Mouse (Mus musculus) large intestine, adult 2 months (tissue): ENCODE results near the gene Olfr1381. TPM values are rescaled to one million over a fixed set of nuclear protein-coding genes. Genes with fewer than 3 reads are reported as not detected.
"Not testable (repeated sequence)": the region's sequence is repeated elsewhere in the genome, so short reads cannot be mapped to it uniquely, and the experiment has no call there.

Experiments used
- DNase-seq: peaks from one replicate; pipeline ENCODE4 v3.0.0-alpha.2; 2012; ENCODE audit warnings: low read depth, low spot score
- WGBS: fragments of 180-500 bp; shearing (Covaris S2); methylation state at CpG from one replicate; pipeline ENCODE4 v1.1.7; 2018; 5-methylcytosine and 5-hydroxymethylcytosine counted together
- polyA plus RNA-seq: library from polyadenylated mRNA; depleted of rRNA; stranded (reverse); fragments of >200 nt; gene quantifications from 2 replicates; pipeline ENCODE4 v1.2.3, GENCODE M21; 2012; rRNA removed

Gene Olfr1381
- polyA plus RNA-seq: not detected in 2 replicates

DNA sequence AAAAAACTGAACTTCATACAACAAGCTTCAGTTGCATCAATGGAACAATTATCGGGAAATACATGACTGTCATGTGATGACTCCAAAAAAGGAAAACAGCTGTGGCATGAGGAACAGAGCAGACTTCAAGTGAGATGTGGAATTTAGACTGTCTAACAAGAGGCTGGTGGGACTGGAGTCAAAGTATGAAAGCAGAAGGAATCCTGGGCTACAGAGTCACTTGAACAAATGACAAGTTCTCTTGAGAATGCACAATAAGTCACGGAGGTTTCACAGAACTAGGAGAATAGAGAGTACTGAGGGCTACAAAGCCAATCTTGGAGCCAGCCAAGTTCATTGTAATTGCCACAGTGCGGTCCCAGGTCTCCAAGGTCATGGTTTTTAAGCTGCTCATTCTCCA lies at the start of gene Olfr1381:
Gene Olfr1381 (plus strand): TSS at position 301 of the 400 bp plus-strand sequence.
- 75% methylated on average over 3 of the region's 3 CpGs for WGBS
- not testable (repeated sequence) for DNase-seq

DNA sequence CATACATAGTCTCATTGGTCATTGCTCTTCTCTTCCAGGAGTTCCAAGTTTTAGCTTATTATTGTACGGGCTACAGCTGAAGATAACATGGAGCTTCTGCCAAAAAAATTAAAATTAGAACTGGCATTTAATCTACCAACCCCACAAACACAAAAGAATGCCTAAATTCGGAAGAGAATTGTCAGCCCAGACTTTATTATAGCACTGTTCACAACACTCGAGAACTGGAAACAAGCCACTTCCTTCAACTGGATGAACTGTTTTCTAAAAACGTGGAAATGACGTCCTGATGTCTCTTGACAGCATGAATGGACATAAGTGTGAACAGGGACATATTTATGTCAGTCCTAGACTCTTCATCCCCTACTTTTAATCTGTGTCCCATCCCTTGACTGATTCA lies 25.2 kb upstream of the Olfr1381 start:
- DNase-seq: no peak
- 64% methylated on average over 5 of the region's 5 CpGs for WGBS

DNA sequence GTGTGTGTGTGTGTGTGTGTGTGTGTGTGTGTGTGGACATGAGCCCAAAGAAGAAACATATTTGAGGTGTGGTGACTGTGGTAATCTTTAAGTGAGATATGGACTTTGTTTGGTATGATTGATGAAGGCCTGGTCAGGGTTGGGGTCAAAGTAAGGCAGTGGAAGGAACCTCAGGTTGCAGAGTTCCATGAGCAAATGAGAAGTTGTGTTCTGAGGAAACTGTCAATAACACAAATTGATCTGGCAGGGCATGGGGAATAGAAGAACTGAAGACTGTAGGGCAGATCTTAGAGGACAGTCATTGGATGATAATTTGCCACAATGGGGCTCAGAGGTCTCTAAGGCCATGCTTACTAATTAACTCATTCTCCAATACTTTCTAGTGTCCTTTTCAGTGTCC lies 23.9 kb upstream of the Olfr1381 start, which contains the start of gene Olfr1383:
Gene Olfr1383 (plus strand): TSS at position 301 of the 400 bp plus-strand sequence.
- DNase-seq: no peak

DNA sequence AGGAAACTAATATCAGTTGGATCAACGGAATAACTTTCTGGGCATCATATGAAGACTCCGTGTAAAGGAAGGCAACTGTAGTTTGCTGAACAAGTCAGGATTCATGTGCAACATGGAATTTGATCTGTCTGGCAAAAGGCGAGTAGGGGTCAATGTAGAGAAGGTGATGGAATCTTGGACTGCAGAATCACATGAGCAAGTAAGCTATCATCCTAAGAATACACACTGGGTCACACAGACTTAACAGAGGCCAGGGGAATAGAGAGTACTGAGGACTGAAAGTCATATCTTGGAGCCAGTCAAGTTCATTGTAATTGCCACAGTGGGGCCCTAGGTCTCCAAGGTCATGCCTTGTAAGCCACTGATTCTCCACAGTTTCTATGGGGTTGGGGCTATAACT lies 15.3 kb upstream of the Olfr1381 start, which contains the start of gene Olfr1382:
Gene Olfr1382 (plus strand): TSS at position 301 of the 400 bp plus-strand sequence.
- DNase-seq: no peak
- WGBS: 78% methylated on average over 3 of the region's 3 CpGs

DNA sequence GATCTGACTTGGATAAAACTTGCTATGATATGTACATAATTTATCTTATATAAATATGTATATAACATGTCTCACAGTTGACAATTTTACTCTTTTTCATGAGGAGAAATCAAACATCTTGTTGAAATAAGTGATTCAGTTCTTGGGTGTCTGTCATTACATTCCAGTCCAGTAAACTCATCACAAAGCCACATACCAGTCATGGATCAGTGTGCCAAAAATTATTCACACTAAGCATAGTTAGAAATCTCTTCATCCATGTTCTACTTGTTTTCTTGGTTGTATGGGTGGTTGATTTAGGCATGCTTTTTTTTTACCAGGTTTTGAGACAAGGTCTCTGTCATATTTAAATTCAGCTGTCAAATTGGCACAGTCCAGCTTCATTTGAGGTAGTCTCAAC lies 10.5 kb upstream of the Olfr1381 start:
- no peak for DNase-seq

DNA sequence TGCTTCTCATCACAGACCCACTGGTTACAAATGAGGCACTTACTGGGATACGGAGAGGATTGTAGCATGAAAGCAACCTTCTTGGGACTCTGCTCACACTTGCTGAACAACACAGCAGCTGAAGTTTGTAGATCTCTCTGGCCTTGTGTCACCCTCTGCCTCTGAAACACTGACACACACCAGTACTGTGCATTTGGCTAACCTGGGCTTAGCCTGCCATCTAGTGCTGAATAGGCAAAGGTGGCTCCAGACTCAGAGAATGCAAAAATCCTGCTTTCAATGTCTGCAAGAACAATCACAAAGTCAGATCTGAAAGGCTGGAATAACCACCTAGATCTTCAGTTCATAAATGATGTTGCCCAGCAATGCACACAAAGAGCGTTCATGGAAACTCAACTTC lies 6.6 kb upstream of the Olfr1381 start:
- 67% methylated on average over 2 of the region's 2 CpGs for WGBS
- not testable (repeated sequence) for DNase-seq

DNA sequence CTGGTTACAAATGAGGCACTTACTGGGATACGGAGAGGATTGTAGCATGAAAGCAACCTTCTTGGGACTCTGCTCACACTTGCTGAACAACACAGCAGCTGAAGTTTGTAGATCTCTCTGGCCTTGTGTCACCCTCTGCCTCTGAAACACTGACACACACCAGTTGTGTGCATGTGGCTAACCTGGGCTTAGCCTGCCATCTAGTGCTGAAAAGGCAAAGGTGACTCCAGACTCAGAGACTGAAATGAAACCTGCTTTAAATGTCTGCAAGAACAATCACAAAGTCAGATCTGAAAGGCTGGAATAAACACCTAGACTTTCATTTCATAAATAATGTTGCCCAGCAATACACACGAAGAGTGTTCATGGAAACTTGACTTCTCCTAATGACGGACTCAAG lies 10.8 kb downstream of the Olfr1381 start:
- not testable (repeated sequence) for DNase-seq
- WGBS: 69% methylated on average over 3 of the region's 3 CpGs

DNA sequence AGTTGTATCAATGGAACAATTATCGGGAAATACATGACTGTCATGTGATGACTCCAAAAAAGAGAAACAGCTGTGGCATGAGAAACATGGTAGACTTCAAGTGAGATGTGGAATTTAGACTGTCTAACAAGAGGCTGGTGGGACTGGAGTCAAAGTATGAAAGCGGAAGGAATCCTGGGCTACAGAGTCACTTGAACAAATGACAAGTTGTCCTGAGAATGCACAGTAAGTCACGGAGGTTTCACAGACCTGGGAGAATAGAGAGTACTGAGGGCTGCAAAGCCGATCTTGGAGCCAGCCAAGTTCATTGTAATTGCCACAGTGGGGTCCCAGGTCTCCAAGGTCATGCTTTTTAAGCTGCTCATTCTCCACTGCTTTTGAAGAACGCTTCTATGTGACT lies 13.3 kb downstream of the Olfr1381 start, which contains the start of gene Olfr1380:
Gene Olfr1380 (plus strand): TSS at position 301 of the 400 bp plus-strand sequence.
- DNase-seq: not testable (repeated sequence)
- 77% methylated on average over 5 of the region's 5 CpGs for WGBS

DNA sequence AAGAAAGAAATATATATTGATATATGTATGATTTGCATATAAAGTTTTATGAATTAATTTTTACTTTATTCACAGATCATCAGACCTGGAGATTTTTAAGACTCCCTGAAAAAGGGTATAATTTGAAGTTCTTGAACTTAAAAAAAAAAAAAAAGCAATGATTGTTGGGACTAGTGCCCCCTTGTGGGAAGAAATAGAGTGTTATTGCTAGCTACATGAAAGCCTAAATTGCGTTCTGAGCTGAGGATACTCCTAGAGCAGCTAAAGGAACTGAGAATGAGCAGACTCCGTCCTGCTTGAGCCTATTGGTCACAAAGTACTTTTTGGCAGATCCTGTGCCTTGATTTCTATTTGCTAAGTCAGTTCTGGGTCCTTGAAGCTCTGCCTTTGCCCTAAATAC lies 31.8 kb downstream of the Olfr1381 start:
- 29% methylated on average over 2 of the region's 2 CpGs for WGBS
- not testable (repeated sequence) for DNase-seq

DNA sequence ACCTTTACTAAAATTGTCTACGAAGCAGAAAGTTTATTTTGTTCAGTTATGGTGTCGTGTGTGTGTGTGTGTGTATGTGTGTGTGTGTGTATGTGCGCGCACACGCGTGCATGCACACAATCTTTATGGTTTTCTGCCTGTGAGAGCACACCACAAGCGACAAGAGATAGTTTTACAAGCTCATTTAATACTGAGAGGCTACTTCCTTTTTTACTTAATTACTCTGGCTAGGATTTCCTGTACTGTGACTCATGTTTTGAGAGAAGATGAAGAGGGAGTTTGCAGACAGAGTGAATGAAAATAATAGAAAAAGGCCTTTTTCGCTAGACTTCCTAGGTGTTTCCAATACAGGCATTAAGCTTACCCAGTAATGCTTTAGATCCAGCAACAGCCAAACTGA lies 37.2 kb downstream of the Olfr1381 start:
- 64% methylated on average over 8 of the region's 8 CpGs for WGBS

DNA sequence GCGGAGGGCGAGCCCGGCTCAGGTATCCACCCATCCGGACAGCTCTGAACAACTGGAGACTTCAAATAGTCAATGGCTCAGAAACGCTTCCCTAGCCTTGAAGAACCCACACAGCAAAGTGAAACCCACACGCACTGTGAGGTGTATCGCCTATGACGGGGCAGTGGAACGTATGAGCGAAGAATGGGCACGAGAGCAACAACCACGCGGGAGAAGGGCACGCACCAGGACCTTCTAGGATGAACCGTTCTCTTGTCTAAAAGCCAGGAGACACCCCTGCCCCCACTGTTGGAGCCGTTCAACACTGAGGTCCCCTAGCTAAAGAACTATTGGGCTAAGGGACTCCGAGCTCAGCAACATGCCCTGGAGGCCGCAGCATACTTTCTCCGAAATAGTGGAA lies 47.0 kb downstream of the Olfr1381 start:
- WGBS: 89% methylated on average over 19 of the region's 19 CpGs
- DNase-seq: no peak

More for the DNA sequence above, 37.2 kb downstream of the Olfr1381 start:
- DNase-seq: not testable (repeated sequence)

DNA sequence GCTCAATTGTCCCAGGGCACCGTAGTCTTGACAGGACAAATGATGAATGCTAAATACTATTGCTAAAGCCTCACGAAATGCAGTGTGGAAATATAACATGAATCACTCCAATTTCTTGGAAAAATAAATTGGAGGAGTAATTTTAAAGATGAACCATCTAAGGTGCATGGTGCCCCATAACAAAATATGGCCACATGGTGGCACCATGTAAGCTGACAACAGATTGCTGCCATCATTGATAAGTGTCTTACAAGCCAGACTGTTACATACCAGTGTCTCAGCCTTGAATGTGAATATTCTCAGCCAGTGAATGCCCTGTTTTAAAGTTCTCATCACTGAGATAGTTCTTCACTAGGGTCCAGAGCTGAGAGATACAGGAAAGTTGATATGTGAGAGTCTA lies 53.9 kb downstream of the Olfr1381 start:
- not testable (repeated sequence) for DNase-seq
- 67% methylated on average over 2 of the region's 2 CpGs for WGBS

Other genes starting within 250 kb of the Olfr1381 start
- not detected in 2 replicates for gene Olfr10, start 238.7 kb upstream of the Olfr1381 start, polyA plus RNA-seq
- not detected in 2 replicates for gene Olfr1391, start 220.7 kb upstream of the Olfr1381 start, polyA plus RNA-seq
- gene Olfr1390, start 208.3 kb upstream of the Olfr1381 start, polyA plus RNA-seq: not detected in 2 replicates
- gene Olfr1389, start 120.4 kb upstream of the Olfr1381 start, polyA plus RNA-seq: not detected in 2 replicates
- 0.31 and 1.8 TPM in 2 replicates for gene Olfr1388, start 106.8 kb upstream of the Olfr1381 start, polyA plus RNA-seq
- not detected in 2 replicates for gene Olfr1387, start 88.1 kb upstream of the Olfr1381 start, polyA plus RNA-seq
- not detected in 2 replicates for gene Olfr1386, start 78.4 kb upstream of the Olfr1381 start, polyA plus RNA-seq
- not detected in 2 replicates for gene Olfr1385, start 54.4 kb upstream of the Olfr1381 start, polyA plus RNA-seq
- not detected in 2 replicates for gene Olfr1384, start 36.7 kb upstream of the Olfr1381 start, polyA plus RNA-seq
- not detected in 2 replicates for gene Olfr1383, start 23.8 kb upstream of the Olfr1381 start, polyA plus RNA-seq
- not detected in 2 replicates for gene Olfr1382, start 15.2 kb upstream of the Olfr1381 start, polyA plus RNA-seq
- not detected in 2 replicates for gene Olfr1380, start 13.4 kb downstream of the Olfr1381 start, polyA plus RNA-seq
- gene Flt4, start 65.8 kb downstream of the Olfr1381 start, polyA plus RNA-seq: 4.8 and 7.3 TPM in 2 replicates
- gene Scgb3a1, start 120.2 kb downstream of the Olfr1381 start, polyA plus RNA-seq: 9.8 and 11.7 TPM in 2 replicates
- 9.9 and 12.2 TPM in 2 replicates for gene Cnot6, start 169.3 kb downstream of the Olfr1381 start, polyA plus RNA-seq